Mouse (Mus musculus) cerebellum, postnatal 10 days (tissue): ENCODE results near the gene Ephb1.

Source experiments
- DNase-seq, 2 experiments: peaks; one replicate each; pipeline ENCODE4 v3.0.0; 2021; ENCODE audit warnings: mixed read lengths in 2 of 2

Ephb1 gene

GRCm38 (mm10) chr9:102033231-102033630 lies 321.3 kb downstream of the Ephb1 start:
- DNase-seq: no peak

- no peak for DNase-seq
These were observed 322.1 kb downstream of the Ephb1 start for GRCm38 (mm10) chr9:102032376-102032775.

DNA sequence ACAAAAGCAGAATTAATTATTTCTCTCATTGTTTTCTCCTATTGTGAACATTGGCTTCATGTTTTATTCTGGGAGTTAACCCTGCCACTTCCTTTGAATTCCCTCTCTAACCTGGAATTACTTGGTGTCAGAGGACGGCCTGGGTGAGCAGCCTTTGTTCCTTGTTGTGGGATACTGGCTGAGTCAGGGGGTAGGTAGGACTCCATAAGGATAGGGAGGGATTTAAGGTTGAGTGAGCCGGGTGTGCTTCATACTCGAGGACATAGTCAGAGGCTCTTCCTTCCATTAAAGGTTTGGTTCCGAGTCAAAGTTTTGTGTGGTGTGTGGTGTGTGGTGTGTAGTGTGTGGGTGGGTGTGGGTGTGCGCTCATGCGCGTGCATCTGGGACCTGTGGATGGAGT lies 324.8 kb downstream of the Ephb1 start:
- no peak for DNase-seq

DNA sequence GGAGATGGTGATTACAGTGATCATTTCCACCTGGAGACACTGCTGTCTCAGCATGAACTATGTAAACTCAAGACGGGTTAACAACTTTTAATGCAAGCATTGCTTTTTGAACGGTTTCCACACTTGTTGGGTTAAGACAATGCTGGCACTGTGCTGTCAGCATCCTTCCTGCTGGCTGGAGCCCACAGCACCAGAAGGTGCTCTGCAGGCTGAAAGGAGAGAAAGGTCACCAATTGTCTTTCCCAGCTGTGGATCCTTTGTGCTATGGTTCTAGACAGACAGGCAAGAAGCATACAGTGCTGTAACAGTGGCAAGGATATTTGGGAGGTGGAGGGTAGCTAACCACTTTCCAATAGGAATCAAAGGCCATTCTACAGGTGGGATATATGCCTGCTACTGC lies 328.4 kb downstream of the Ephb1 start:
- peak; percentile 34 to 35 for DNase-seq

DNA sequence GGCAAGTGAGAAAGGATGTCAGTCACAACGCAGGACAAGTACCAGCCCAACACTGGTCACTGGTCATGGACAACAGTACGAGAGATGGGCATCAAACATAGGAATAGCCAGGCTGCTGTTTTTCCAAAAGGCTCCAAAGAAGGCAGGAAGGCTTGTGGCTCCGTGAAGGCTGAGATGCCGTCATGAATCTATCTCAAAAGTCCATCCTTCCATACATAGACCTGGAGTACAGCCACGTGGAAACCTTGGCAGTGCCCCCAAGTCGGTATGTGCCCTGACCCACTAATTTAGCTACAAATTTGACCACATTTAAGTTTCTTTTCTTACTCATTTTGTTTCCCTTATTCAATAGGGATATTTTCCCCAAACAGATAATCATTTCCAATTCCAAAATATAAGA lies 329.4 kb downstream of the Ephb1 start:
- peak; percentile 60 to 62 for DNase-seq

GRCm38 (mm10) chr9:102015516-102015915 lies 339.0 kb downstream of the Ephb1 start:
- DNase-seq: no peak

DNA sequence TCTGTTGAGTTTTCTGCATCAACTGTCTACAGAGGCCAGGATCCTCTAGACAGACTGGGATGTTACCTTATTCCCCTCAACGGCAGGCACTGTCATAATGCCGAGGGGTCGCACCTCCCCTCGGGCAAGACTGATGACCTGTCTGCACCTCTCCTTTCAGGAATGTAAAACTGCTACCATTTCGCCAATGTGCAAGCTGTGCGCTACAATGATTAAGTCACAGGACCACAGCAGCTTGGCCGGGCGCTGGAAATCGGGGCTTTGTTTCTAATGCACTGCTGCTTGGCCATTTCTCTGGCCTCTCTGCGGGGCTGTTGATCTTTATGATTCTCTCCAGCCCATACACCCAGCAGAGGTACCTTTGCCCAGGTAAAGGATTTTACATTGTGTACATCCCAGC lies 346.8 kb downstream of the Ephb1 start:
- no peak for DNase-seq

DNA sequence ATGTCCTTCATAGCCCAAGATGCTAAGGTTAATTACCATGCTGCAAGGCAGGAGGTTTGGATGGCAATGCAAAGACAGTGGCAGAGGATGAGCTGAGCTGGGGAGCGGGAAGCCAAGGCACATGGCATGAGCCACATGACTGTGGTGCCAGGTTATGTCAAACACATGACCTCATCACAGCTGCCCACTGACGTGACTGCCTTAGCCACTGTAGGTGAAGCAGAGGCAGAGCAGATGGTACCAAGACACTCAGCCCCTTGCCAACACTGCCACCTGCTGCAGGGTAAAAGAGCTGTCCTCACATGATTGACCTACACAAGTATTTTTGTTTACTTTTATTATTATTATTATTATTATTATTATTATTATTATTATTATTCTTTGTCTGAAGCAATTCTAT lies 348.0 kb downstream of the Ephb1 start:
- peak; percentile 87 to 90 for DNase-seq

GRCm38 (mm10) chr9:102002920-102003319 lies 351.6 kb downstream of the Ephb1 start:
- DNase-seq: no peak

DNA sequence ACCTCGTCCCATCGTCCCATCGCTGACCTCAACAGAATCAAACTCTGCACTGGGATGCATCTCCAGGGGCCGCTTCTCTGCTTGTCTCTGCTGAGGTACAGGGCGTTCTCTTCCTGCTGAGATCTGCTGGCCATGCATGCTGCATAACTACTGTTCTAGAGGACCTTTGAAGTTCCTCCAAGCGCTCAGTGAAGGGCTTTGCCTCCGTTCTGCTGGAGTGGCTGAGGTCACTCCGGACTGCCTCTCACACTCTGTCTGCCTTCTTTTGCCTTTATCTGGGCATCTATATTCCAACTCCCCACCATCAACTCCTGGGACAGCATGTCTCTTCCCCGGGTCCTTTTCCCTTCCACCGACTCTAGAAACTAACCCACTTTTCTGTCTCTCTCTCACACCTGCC lies 352.3 kb downstream of the Ephb1 start:
- DNase-seq: no peak

- peak; percentile 54 to 59 for DNase-seq
These were observed 352.8 kb downstream of the Ephb1 start for GRCm38 (mm10) chr9:102001633-102002165.

DNA sequence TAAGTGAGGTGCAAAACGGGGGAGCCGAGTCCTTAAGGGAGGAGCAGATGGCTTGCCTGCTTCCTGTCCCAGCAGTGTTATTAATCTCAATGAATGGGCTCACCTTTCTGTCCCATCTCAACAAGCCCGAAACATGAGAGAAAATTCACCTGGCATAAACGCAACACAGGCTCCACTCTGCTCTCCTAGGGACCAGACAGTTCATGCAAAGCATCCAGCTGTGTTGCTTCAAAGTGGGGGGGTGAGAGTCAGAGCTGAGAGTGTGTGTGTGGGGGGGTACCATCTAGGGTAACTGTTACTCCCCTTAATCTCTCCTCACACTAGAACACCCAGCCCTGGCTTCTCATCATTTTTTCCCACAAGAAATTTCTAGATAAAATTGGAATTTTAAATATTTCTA lies 354.8 kb downstream of the Ephb1 start:
- no peak for DNase-seq

- no peak for DNase-seq
These were observed 357.6 kb downstream of the Ephb1 start for GRCm38 (mm10) chr9:101996771-101997500.

GRCm38 (mm10) chr9:101996183-101996582 lies 358.3 kb downstream of the Ephb1 start:
- DNase-seq: no peak

DNA sequence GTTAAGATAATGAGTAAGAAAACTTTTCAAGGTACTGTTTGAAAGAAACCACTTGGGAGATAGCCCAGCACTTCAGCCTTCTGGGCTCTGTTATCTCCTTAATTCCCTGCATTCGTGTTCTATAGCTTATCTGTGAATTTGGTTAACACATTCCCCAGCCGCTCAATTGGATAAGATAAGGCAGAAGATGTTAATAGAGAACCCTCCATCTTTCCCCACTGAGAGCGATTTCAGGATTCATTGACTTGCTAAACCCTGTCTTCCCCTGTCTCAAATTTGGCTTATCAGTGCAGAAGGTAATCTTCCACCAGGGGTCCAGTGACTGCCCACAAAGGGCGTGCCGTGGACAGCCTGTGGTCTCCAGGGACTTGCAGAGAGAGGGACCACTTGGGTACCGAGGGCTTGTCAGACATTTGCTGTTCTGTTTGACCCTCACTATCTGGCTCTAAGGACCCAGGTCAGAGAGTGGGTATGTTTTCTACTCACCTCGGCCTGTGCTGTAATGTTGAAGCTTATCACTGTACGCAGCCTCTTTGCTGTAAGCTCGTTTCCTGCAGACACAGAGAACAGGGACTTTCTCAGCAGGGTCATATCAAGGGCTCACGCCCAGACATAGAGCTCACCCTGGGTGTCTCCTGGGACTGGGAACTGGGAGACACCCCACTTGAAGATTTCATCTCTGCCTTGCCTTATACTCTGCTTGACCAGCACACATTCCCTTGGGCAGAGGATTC lies 358.9 kb downstream of the Ephb1 start:
- no peak for DNase-seq

DNA sequence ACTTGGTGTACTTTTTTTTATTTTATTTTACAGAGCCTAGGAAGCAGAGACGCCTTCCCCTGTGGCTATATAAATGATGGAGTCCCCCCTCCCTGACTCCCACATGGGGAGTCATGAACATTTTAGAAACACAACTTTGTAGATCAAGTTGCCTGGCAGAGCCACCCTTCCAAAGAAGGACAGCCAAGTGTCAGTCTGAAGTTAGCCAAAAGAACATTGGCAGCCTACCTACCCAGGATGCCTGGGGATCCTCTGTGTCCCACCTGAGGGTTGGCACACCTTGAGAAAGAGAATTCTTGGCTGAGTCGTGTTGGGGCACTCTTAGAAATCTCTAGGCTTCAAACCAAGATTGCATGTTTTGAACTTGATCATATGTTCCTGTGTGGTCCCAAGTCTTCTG lies 360.4 kb downstream of the Ephb1 start:
- no peak for DNase-seq

- no peak for DNase-seq
These were observed 363.7 kb downstream of the Ephb1 start for GRCm38 (mm10) chr9:101990836-101991235.

DNA sequence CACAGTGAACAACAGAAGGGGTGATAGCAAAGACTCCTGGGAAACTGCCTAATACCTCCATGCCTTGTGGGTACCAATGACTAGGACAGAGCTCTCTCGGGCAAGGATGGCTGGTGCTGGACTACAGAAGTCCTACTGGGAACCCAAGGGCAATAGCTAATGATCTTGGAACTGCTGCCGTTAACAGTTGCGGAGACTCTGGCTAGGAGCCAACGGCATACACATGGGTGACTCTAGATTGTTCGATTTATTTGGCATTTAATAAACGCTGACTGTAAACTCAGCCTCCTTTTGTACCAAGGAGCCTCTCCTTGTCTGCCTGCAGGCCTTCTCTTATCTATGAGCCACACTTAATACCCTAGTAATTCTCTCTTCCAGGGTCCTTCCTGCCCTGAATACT lies 364.5 kb downstream of the Ephb1 start:
- peak; percentile 46 to 56 for DNase-seq

GRCm38 (mm10) chr9:101986910-101987309 lies 367.6 kb downstream of the Ephb1 start:
- DNase-seq: no peak

DNA sequence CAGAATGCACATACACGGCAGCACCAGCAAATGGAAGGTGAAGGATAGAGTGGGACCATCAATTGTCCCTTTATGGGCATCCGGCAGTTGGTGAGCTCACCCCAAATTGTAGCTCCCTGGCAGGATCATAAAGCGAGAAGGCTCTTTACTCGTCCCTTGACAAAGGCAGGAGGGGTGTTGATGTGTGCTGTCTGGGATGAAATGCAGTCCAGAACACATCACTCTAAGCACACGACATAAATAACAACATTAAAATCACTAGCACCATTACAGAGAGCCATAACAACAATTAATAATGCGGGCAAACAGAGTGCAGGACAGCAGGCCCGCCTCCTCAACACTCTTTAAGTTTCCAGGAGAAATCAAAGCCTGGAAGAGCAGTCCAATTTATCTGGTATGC lies 372.1 kb downstream of the Ephb1 start:
- DNase-seq: no peak

DNA sequence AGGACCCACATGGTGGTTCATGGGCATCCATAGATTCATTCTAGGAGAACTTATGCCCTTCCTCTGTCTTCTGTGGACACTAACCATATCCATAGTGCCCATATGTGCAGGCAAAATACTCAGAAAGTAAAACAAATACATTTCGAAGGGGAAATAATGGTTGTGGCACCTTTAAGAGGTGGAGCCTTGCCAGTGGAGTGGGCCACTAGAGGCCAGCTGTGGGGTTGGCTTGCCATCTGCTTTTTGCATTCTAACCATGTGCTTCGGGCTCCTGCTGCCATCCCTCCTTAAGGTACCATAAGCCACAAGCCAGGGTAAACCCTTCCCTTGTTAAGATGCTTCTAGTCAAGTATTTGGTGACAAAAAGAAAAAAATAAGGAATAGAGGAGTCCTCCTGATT lies 373.3 kb downstream of the Ephb1 start:
- DNase-seq: peak; percentile 55 to 56

DNA sequence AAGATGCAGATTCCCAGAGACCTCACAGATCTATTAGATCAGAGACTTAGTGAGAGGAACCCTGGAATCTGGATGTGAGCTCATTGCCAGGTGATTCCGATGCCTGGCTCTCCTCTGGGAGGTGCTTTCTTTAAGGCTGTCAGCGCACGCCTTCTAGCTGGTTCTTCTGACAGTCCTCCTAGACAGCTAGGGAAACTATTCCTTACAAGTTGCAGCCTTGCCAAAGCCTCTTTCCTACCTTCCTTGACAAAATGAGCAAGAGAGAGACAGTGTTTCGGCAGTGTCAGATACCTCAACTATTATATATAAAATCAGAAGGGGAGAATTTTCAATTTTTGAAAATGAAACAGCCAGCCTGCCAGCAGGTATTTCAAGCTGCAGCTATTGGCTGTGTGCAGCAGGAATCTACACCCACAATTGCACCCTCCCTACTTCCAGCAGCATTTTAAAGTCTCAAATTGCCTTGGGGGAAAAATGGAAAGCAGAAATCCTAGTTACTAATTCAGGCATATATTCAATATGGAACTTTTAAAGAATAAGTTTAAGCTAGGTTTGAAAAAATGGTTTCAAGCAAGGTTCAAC lies 377.5 kb downstream of the Ephb1 start:
- DNase-seq: no peak

GRCm38 (mm10) chr9:101972314-101972713 lies 382.2 kb downstream of the Ephb1 start:
- no peak for DNase-seq

GRCm38 (mm10) chr9:101971806-101972205 lies 382.7 kb downstream of the Ephb1 start:
- DNase-seq: peak; percentile 29 to 60
